Mouse (Mus musculus) heart, embryonic 12.5 days (tissue): Measurements from ENCODE around the gene Uvrag. TPM values are rescaled to one million over a fixed set of nuclear protein-coding genes. Genes with fewer than 3 reads are reported as not detected.
A peak's percentile ranks its signal among the peaks of the same experiment; 100 is the strongest.

Source experiments
- ATAC-seq: fragments of 200-750 bp; cut with Nextera tagmentation; 2 replicates; pipeline ENCODE4 v1.8.0; 2017; ENCODE audit warnings: moderate TSS enrichment, moderate library complexity; ENCODE audit not compliant: insufficient number of reproducible peaks, low FRiP score
- H3K27ac ChIP-seq: fragments of 300-500 bp; sonication (generic); 2 replicates; pipeline ENCODE4 v1.5.1; 2016; ENCODE audit warnings: mild to moderate bottlenecking, moderate library complexity; ENCODE audit not compliant: poor library complexity, severe bottlenecking
- H3K27me3 ChIP-seq: fragments of 300-500 bp; sonication (generic); replicated peaks from 2 replicates; pipeline ENCODE4 v1.6.1; 2016; ENCODE audit warnings: mild to moderate bottlenecking, moderate library complexity
- H3K36me3 ChIP-seq: fragments of 300-500 bp; sonication (generic); 2 replicates; pipeline ENCODE4 v1.6.1; 2016; ENCODE audit warnings: mild to moderate bottlenecking, moderate library complexity
- H3K4me1 ChIP-seq: fragments of 300-500 bp; sonication (generic); replicated peaks from 2 replicates; pipeline ENCODE4 v1.6.1; 2016; ENCODE audit warnings: mild to moderate bottlenecking
- H3K4me2 ChIP-seq: fragments of 300-500 bp; sonication (generic); 2 replicates; pipeline ENCODE4 v1.6.1; 2016; ENCODE audit warnings: mild to moderate bottlenecking, moderate library complexity
- H3K4me3 ChIP-seq: fragments of 300-500 bp; sonication (generic); 2 replicates; pipeline ENCODE4 v1.5.1; 2016; ENCODE audit warnings: mild to moderate bottlenecking
- H3K9ac ChIP-seq: fragments of 300-500 bp; sonication (generic); 2 replicates; pipeline ENCODE4 v1.6.1; 2016; ENCODE audit warnings: mild to moderate bottlenecking, moderate library complexity
- H3K9me3 ChIP-seq: fragments of 300-500 bp; sonication (generic); replicated peaks from 2 replicates; pipeline ENCODE4 v1.6.1; 2016; ENCODE audit warnings: mild to moderate bottlenecking, moderate library complexity
- WGBS: fragments of 180-500 bp; shearing (Covaris S2); methylation state at CpG from one replicate; pipeline ENCODE4 v1.1.7; 2016; 5-methylcytosine and 5-hydroxymethylcytosine counted together
- polyA plus RNA-seq: library from polyadenylated mRNA; unstranded; fragments of >200 nt; fragmentation: Nextera tagmentation; extraction: Ambion mirVana; gene quantifications from 2 replicates; pipeline ENCODE4 v1.2.1, GENCODE M21; 2016

Uvrag gene
- polyA plus RNA-seq, result 18.8 and 19.6 TPM in 2 replicates

GRCm38 (mm10) chr7:99140984-99141918 lies at the start of gene Uvrag:
Gene Uvrag, minus strand, starts transcription at chr7:99141141.
- Histone ChIP-seq H3K27me3 (no peaks in the 10 kb centered on the region), H3K4me2 (peak within 1 kb of the TSS; percentile 79), H3K27ac (peak within 1 kb of the TSS; percentile 87), H3K4me3 (peak within 1 kb of the TSS; percentile 97), H3K4me1 (peaks cover 26% of the 10 kb centered on the region), H3K9me3 (no peaks in the 10 kb centered on the region), H3K36me3 (no peaks in the 10 kb centered on the region), H3K9ac (peak within 1 kb of the TSS; percentile 97)
- peak; percentile 98 for ATAC-seq
- under 1% methylated on average over 51 of the region's 51 CpGs for WGBS

GRCm38 (mm10) chr7:99189885-99190284 lies 48.9 kb upstream of the Uvrag start:
- WGBS, result 59% methylated on average over 5 of the region's 5 CpGs
- Histone ChIP-seq H3K4me3 (no peak overlapping the region), H3K4me2 (no peak overlapping the region), H3K9me3 (no peaks in the 10 kb centered on the region), H3K36me3 (no peaks in the 10 kb centered on the region), H3K27ac (no peak overlapping the region), H3K9ac (no peak overlapping the region), H3K4me1 (no peaks in the 10 kb centered on the region), H3K27me3 (0 out of 2 replicates have a peak, but pooled peaks cover 20% of the 10 kb centered on the region)
- ATAC-seq, result no peak

GRCm38 (mm10) chr7:99188630-99189029 lies 47.7 kb upstream of the Uvrag start:
- H3K4me2 ChIP-seq, result no peak overlapping the region
- H3K27ac ChIP-seq, result no peak overlapping the region
- H3K27me3 ChIP-seq, result 0 out of 2 replicates have a peak, but pooled peaks cover 28% of the 10 kb centered on the region
- H3K4me3 ChIP-seq, result no peak overlapping the region
- ATAC-seq, result no peak
- no peaks in the 10 kb centered on the region for H3K36me3 ChIP-seq
- H3K4me1 ChIP-seq, result no peaks in the 10 kb centered on the region
- H3K9me3 ChIP-seq, result no peaks in the 10 kb centered on the region
- WGBS, result 74% methylated on average over 6 of the region's 6 CpGs
- H3K9ac ChIP-seq, result no peak overlapping the region

GRCm38 (mm10) chr7:99187451-99187850 lies 46.5 kb upstream of the Uvrag start:
- H3K4me2 ChIP-seq, result no peak overlapping the region
- no peaks in the 10 kb centered on the region for H3K36me3 ChIP-seq
- no peaks in the 10 kb centered on the region for H3K4me1 ChIP-seq
- peaks cover 31% of the 10 kb centered on the region; the same call in 1 of the 2 replicates for H3K27me3 ChIP-seq
- no peaks in the 10 kb centered on the region for H3K9me3 ChIP-seq
- no peak for ATAC-seq
- WGBS, result 77% methylated on average over 5 of the region's 5 CpGs
- H3K4me3 ChIP-seq, result no peak overlapping the region
- H3K9ac ChIP-seq, result no peak overlapping the region
- H3K27ac ChIP-seq, result no peak overlapping the region

GRCm38 (mm10) chr7:99185405-99185804 lies 44.5 kb upstream of the Uvrag start:
- H3K4me2 ChIP-seq, result no peak overlapping the region
- no peak overlapping the region for H3K27ac ChIP-seq
- H3K4me1 ChIP-seq, result peaks cover 5% of the 10 kb centered on the region; the same call in 1 of the 2 replicates
- ATAC-seq, result no peak
- H3K27me3 ChIP-seq, result peaks cover 39% of the 10 kb centered on the region
- no peak overlapping the region for H3K9ac ChIP-seq
- no peak overlapping the region for H3K4me3 ChIP-seq
- H3K9me3 ChIP-seq, result no peaks in the 10 kb centered on the region
- WGBS, result 82% methylated on average over 3 of the region's 3 CpGs
- H3K36me3 ChIP-seq, result no peaks in the 10 kb centered on the region

- H3K9ac ChIP-seq, result no peak overlapping the region
- no peaks in the 10 kb centered on the region for H3K36me3 ChIP-seq
- H3K4me2 ChIP-seq, result peak overlapping the region; percentile 94; the same call in 1 of the 2 replicates
- no peaks in the 10 kb centered on the region for H3K9me3 ChIP-seq
- 71% methylated on average over 6 of the region's 6 CpGs for WGBS
- H3K4me1 ChIP-seq, result peaks cover 5% of the 10 kb centered on the region; the same call in 1 of the 2 replicates
- H3K27ac ChIP-seq, result no peak overlapping the region
- no peak for ATAC-seq
- peaks cover 42% of the 10 kb centered on the region for H3K27me3 ChIP-seq
- no peak overlapping the region for H3K4me3 ChIP-seq
Observed at GRCm38 (mm10) chr7:99183751-99184150, 42.8 kb upstream of the Uvrag start.

- H3K9me3 ChIP-seq, result no peaks in the 10 kb centered on the region
- no peaks in the 10 kb centered on the region for H3K36me3 ChIP-seq
- peaks cover 5% of the 10 kb centered on the region; the same call in 1 of the 2 replicates for H3K4me1 ChIP-seq
- H3K4me3 ChIP-seq, result peak within 1 kb of the TSS; percentile 62
- peak; percentile 94 for ATAC-seq
- peak within 1 kb of the TSS; percentile 79 for H3K9ac ChIP-seq
- WGBS, result under 1% methylated on average over 63 of the region's 63 CpGs
- peak within 1 kb of the TSS; percentile 7; the same call in 1 of the 2 replicates for H3K27ac ChIP-seq
- peaks cover 36% of the 10 kb centered on the region for H3K27me3 ChIP-seq
- H3K4me2 ChIP-seq, result peak within 1 kb of the TSS; percentile 94
Observed at GRCm38 (mm10) chr7:99182432-99183172, 41.7 kb upstream of the Uvrag start, which contains the start of gene Dgat2. Gene Dgat2, minus strand, starts transcription at chr7:99182719.

GRCm38 (mm10) chr7:99181619-99182431 lies 40.9 kb upstream of the Uvrag start:
- no peaks in the 10 kb centered on the region for H3K9me3 ChIP-seq
- H3K4me2 ChIP-seq, result peak overlapping the region; percentile 94
- peaks cover 37% of the 10 kb centered on the region for H3K27me3 ChIP-seq
- peak overlapping the region; percentile 62 for H3K4me3 ChIP-seq
- no peaks in the 10 kb centered on the region for H3K36me3 ChIP-seq
- 24% methylated on average over 14 of the region's 14 CpGs for WGBS
- ATAC-seq, result peak; percentile 5; the same call in 1 of the 2 replicates
- H3K9ac ChIP-seq, result peak overlapping the region; percentile 79
- H3K4me1 ChIP-seq, result peaks cover 5% of the 10 kb centered on the region; the same call in 1 of the 2 replicates
- no peak overlapping the region for H3K27ac ChIP-seq

GRCm38 (mm10) chr7:99180162-99180561 lies 39.2 kb upstream of the Uvrag start:
- no peak for ATAC-seq
- H3K36me3 ChIP-seq, result no peaks in the 10 kb centered on the region
- H3K9ac ChIP-seq, result no peak overlapping the region
- peaks cover 33% of the 10 kb centered on the region for H3K27me3 ChIP-seq
- WGBS, result 72% methylated on average over 1 of the region's 1 CpGs
- no peak overlapping the region for H3K27ac ChIP-seq
- H3K4me3 ChIP-seq, result no peak overlapping the region
- peaks cover 5% of the 10 kb centered on the region; the same call in 1 of the 2 replicates for H3K4me1 ChIP-seq
- no peaks in the 10 kb centered on the region for H3K9me3 ChIP-seq
- H3K4me2 ChIP-seq, result no peak overlapping the region

GRCm38 (mm10) chr7:99179271-99179670 lies 38.3 kb upstream of the Uvrag start:
- H3K27me3 ChIP-seq, result peaks cover 31% of the 10 kb centered on the region
- H3K4me3 ChIP-seq, result no peak overlapping the region
- H3K9ac ChIP-seq, result no peak overlapping the region
- peaks cover 5% of the 10 kb centered on the region; the same call in 1 of the 2 replicates for H3K4me1 ChIP-seq
- no peak overlapping the region for H3K27ac ChIP-seq
- H3K9me3 ChIP-seq, result no peaks in the 10 kb centered on the region
- H3K36me3 ChIP-seq, result no peaks in the 10 kb centered on the region
- no peak for ATAC-seq
- no peak overlapping the region for H3K4me2 ChIP-seq
- WGBS, result 87% methylated on average over 9 of the region's 9 CpGs
